Mouse (Mus musculus): ENCODE measurements around the gene Gm11758. TPM values are rescaled to one million over a fixed set of nuclear protein-coding genes. Genes with fewer than 3 reads are reported as not detected.
"Not testable (repeated sequence)": the region's sequence is repeated elsewhere in the genome, so short reads cannot be mapped to it uniquely, and the experiment has no call there.

Gene Gm11758
- not detected in 2 replicates for polyA plus RNA-seq (2014; fragmentation: Nextera tagmentation; extraction: Ambion mirVana)

- DNase-seq (ENCODE audit: low spot score); H3K27me3 ChIP-seq (ENCODE audit: control insufficient read depth, insufficient read depth, low read length); H3K27ac ChIP-seq (replicated peaks; ENCODE audit: low read depth, low read length); H3K36me3 ChIP-seq (ENCODE audit: control insufficient read depth, insufficient read depth, low read length); H3K4me3 ChIP-seq (ENCODE audit: low read depth, low read length); H3K9ac ChIP-seq (ENCODE audit: low read length); H3K9me3 ChIP-seq (ENCODE audit: control insufficient read depth, low read length); ATAC-seq (ENCODE audit: insufficient number of reproducible peaks, low FRiP score, low TSS enrichment, low read depth); H3K4me1 ChIP-seq (ENCODE audit: control insufficient read depth, insufficient read depth, low read length); H3K4me2 ChIP-seq (ENCODE audit: low read depth, severe bottlenecking): not testable (repeated sequence)
- WGBS, result no CpG with 5 or more reads among the region's 4 CpGs
Observed at GRCm38 (mm10) chr4:73876166-73876565, at the start of gene Gm11758. Gene Gm11758, minus strand, starts transcription at chr4:73876266.

- not testable (repeated sequence) for H3K4me2 ChIP-seq (ENCODE audit: low read depth, severe bottlenecking); H3K27me3 ChIP-seq (ENCODE audit: control insufficient read depth, insufficient read depth, low read length); H3K4me1 ChIP-seq (ENCODE audit: control insufficient read depth, insufficient read depth, low read length); H3K9me3 ChIP-seq (ENCODE audit: control insufficient read depth, low read length); H3K9ac ChIP-seq (ENCODE audit: low read length); H3K36me3 ChIP-seq (ENCODE audit: control insufficient read depth, insufficient read depth, low read length); DNase-seq (ENCODE audit: low spot score); H3K4me3 ChIP-seq (ENCODE audit: low read depth, low read length); ATAC-seq (ENCODE audit: insufficient number of reproducible peaks, low FRiP score, low TSS enrichment, low read depth); H3K27ac ChIP-seq (replicated peaks; ENCODE audit: low read depth, low read length)
- WGBS, result 87% methylated on average over 6 of the region's 6 CpGs
Observed at GRCm38 (mm10) chr4:73920660-73921059, 44.6 kb upstream of the Gm11758 start, which contains the start of gene Gm11756. Gene Gm11756, minus strand, starts transcription at chr4:73920760.

GRCm38 (mm10) chr4:73905853-73906252 is 29.8 kb upstream of the Gm11758 start, which contains the start of gene Gm13871:
Gene Gm13871, minus strand, starts transcription at chr4:73905953.
- not testable (repeated sequence) for H3K9ac ChIP-seq (ENCODE audit: low read length); H3K36me3 ChIP-seq (ENCODE audit: control insufficient read depth, insufficient read depth, low read length); H3K4me3 ChIP-seq (ENCODE audit: low read depth, low read length); H3K4me1 ChIP-seq (ENCODE audit: control insufficient read depth, insufficient read depth, low read length); H3K9me3 ChIP-seq (ENCODE audit: control insufficient read depth, low read length); H3K4me2 ChIP-seq (ENCODE audit: low read depth, severe bottlenecking); H3K27me3 ChIP-seq (ENCODE audit: control insufficient read depth, insufficient read depth, low read length); DNase-seq (ENCODE audit: low spot score); H3K27ac ChIP-seq (replicated peaks; ENCODE audit: low read depth, low read length); ATAC-seq (ENCODE audit: insufficient number of reproducible peaks, low FRiP score, low TSS enrichment, low read depth)
- no CpG with 5 or more reads among the region's 4 CpGs for WGBS

GRCm38 (mm10) chr4:73891012-73891411 is 14.9 kb upstream of the Gm11758 start, which contains the start of gene Gm11757:
Gene Gm11757, minus strand, starts transcription at chr4:73891112.
- WGBS, result no CpG with 5 or more reads among the region's 4 CpGs

GRCm38 (mm10) chr4:73826587-73826986 is 49.5 kb downstream of the Gm11758 start:
- Histone ChIP-seq H3K9ac (ENCODE audit: low read length) (no peak overlapping the region), H3K4me1 (ENCODE audit: control insufficient read depth, insufficient read depth, low read length) (no peaks in the 10 kb centered on the region), H3K27ac (replicated peaks; ENCODE audit: low read depth, low read length) (no peak overlapping the region), H3K27me3 (ENCODE audit: control insufficient read depth, insufficient read depth, low read length) (no peaks in the 10 kb centered on the region), H3K9me3 (ENCODE audit: control insufficient read depth, low read length) (no peaks in the 10 kb centered on the region), H3K4me2 (ENCODE audit: low read depth, severe bottlenecking) (no peak overlapping the region), H3K4me3 (ENCODE audit: low read depth, low read length) (no peak overlapping the region), H3K36me3 (ENCODE audit: control insufficient read depth, insufficient read depth, low read length) (no peaks in the 10 kb centered on the region)
- 93% methylated on average over 3 of the region's 3 CpGs for WGBS
- ATAC-seq (ENCODE audit: insufficient number of reproducible peaks, low FRiP score, low TSS enrichment, low read depth) (no peak), DNase-seq (ENCODE audit: low spot score) (no peak)

More at GRCm38 (mm10) chr4:73891012-73891411, 14.9 kb upstream of the Gm11758 start, which contains the start of gene Gm11757:
- not testable (repeated sequence) for H3K9ac ChIP-seq (ENCODE audit: low read length); H3K9me3 ChIP-seq (ENCODE audit: control insufficient read depth, low read length); H3K4me1 ChIP-seq (ENCODE audit: control insufficient read depth, insufficient read depth, low read length); H3K4me3 ChIP-seq (ENCODE audit: low read depth, low read length); H3K27ac ChIP-seq (replicated peaks; ENCODE audit: low read depth, low read length); H3K27me3 ChIP-seq (ENCODE audit: control insufficient read depth, insufficient read depth, low read length); H3K4me2 ChIP-seq (ENCODE audit: low read depth, severe bottlenecking); ATAC-seq (ENCODE audit: insufficient number of reproducible peaks, low FRiP score, low TSS enrichment, low read depth); H3K36me3 ChIP-seq (ENCODE audit: control insufficient read depth, insufficient read depth, low read length); DNase-seq (ENCODE audit: low spot score)

Other genes starting within 250 kb of the Gm11758 start
- gene Gm11236, start 238.1 kb downstream of the Gm11758 start, polyA plus RNA-seq (2014; fragmentation: Nextera tagmentation; extraction: Ambion mirVana), result not detected in 2 replicates
- gene Gm11239, start 207.9 kb downstream of the Gm11758 start, polyA plus RNA-seq (2014; fragmentation: Nextera tagmentation; extraction: Ambion mirVana), result not detected in 2 replicates
- gene Gm428, start 192.8 kb downstream of the Gm11758 start, polyA plus RNA-seq (2014; fragmentation: Nextera tagmentation; extraction: Ambion mirVana), result not detected in 2 replicates
- gene Rasef, start 85.3 kb downstream of the Gm11758 start, polyA plus RNA-seq (2014; fragmentation: Nextera tagmentation; extraction: Ambion mirVana), result 1.7 and 1.9 TPM in 2 replicates
- gene Gm11757, start 14.8 kb upstream of the Gm11758 start, polyA plus RNA-seq (2014; fragmentation: Nextera tagmentation; extraction: Ambion mirVana), result not detected in 2 replicates
- not detected in 2 replicates for gene Gm13871, start 29.7 kb upstream of the Gm11758 start, polyA plus RNA-seq (2014; fragmentation: Nextera tagmentation; extraction: Ambion mirVana)
- gene Gm11756, start 44.5 kb upstream of the Gm11758 start, polyA plus RNA-seq (2014; fragmentation: Nextera tagmentation; extraction: Ambion mirVana), result not detected in 2 replicates
- gene 2310002L09Rik, start 74.6 kb upstream of the Gm11758 start, polyA plus RNA-seq (2014; fragmentation: Nextera tagmentation; extraction: Ambion mirVana), result 1.2 TPM in 2 replicates
- 0.85 and 1.4 TPM in 2 replicates for gene Frmd3, start 137.2 kb upstream of the Gm11758 start, polyA plus RNA-seq (2014; fragmentation: Nextera tagmentation; extraction: Ambion mirVana)

Data from limb, embryonic 11.5 days (tissue).